Mouse (Mus musculus): ENCODE measurements at regions not wholly inside any gene's neighbourhood (a gene's known extent, or its start where the extent isn't known, plus 50 kb on each side); places are given as distances from the start of the nearest gene placed in this dataset.

GRCm38 (mm10) chr13:112005421-112005820 is 196.6 kb upstream of the Map3k1 start:
- H3K79me2 ChIP-seq (replicated peaks; ENCODE audit: control insufficient read depth, insufficient read depth, low read length): no peaks in the 10 kb centered on the region
- H3K4me1 ChIP-seq (ENCODE audit: control insufficient read depth, insufficient read depth, low read length): peaks cover 20% of the 10 kb centered on the region
- no peak for DNase-seq
- H3K9ac ChIP-seq (ENCODE audit: low read depth, low read length): no peak overlapping the region
- H3K4me3 ChIP-seq: no peak overlapping the region
- 85% methylated on average over 8 of the region's 8 CpGs for WGBS
- H3K27ac ChIP-seq: no peak overlapping the region
- H3K27me3 ChIP-seq (ENCODE audit: control insufficient read depth, insufficient read depth, low read length): no peaks in the 10 kb centered on the region
- TF ChIP-seq EP300 (IDR thresholded peaks at IDR 0.05; ENCODE audit: insufficient read depth, low read depth, low read length) (no peak), CTCF (IDR thresholded peaks at IDR 0.05) (no peak), POLR2A (IDR thresholded peaks at IDR 0.05; ENCODE audit: insufficient read depth, low read depth, low read length) (no peak)
- intact Hi-C loops (cut with DNase I): loop anchor here (2.0 kb wide), 1 partner anchor 75 kb away; no protein-coding TSS in a partner anchor
- no peaks in the 10 kb centered on the region; the same call in 1 of the 2 replicates for H3K36me3 ChIP-seq (ENCODE audit: control insufficient read depth, insufficient read depth, low read length)

GRCm38 (mm10) chr13:112008806-112009205 is 200.0 kb upstream of the Map3k1 start:
- Histone ChIP-seq H3K79me2 (replicated peaks; ENCODE audit: control insufficient read depth, insufficient read depth, low read length) (no peaks in the 10 kb centered on the region), H3K4me3 (no peak overlapping the region), H3K27ac (no peak overlapping the region), H3K9ac (ENCODE audit: low read depth, low read length) (no peak overlapping the region), H3K27me3 (ENCODE audit: control insufficient read depth, insufficient read depth, low read length) (no peaks in the 10 kb centered on the region), H3K36me3 (ENCODE audit: control insufficient read depth, insufficient read depth, low read length) (no peaks in the 10 kb centered on the region; the same call in 1 of the 2 replicates), H3K4me1 (ENCODE audit: control insufficient read depth, insufficient read depth, low read length) (peaks cover 2% of the 10 kb centered on the region)
- TF ChIP-seq EP300 (IDR thresholded peaks at IDR 0.05; ENCODE audit: insufficient read depth, low read depth, low read length) (no peak), POLR2A (IDR thresholded peaks at IDR 0.05; ENCODE audit: insufficient read depth, low read depth, low read length) (no peak), CTCF (IDR thresholded peaks at IDR 0.05) (no peak)
- no peak for DNase-seq
- intact Hi-C loops (cut with DNase I): no loop called here
- 86% methylated on average over 5 of the region's 5 CpGs for WGBS

- no peak overlapping the region for H3K4me3 ChIP-seq
- H3K4me1 ChIP-seq (ENCODE audit: control insufficient read depth, insufficient read depth, low read length): peaks cover 1% of the 10 kb centered on the region
- H3K27me3 ChIP-seq (ENCODE audit: control insufficient read depth, insufficient read depth, low read length): no peaks in the 10 kb centered on the region
- WGBS: 57% methylated on average over 3 of the region's 3 CpGs
- no peaks in the 10 kb centered on the region for H3K79me2 ChIP-seq (replicated peaks; ENCODE audit: control insufficient read depth, insufficient read depth, low read length)
- TF ChIP-seq POLR2A (IDR thresholded peaks at IDR 0.05; ENCODE audit: insufficient read depth, low read depth, low read length) (no peak), CTCF (IDR thresholded peaks at IDR 0.05) (peak; percentile 50), EP300 (IDR thresholded peaks at IDR 0.05; ENCODE audit: insufficient read depth, low read depth, low read length) (no peak)
- intact Hi-C loops (cut with DNase I): no loop called here
- DNase-seq: no peak
- H3K27ac ChIP-seq: no peak overlapping the region
- no peaks in the 10 kb centered on the region for H3K36me3 ChIP-seq (ENCODE audit: control insufficient read depth, insufficient read depth, low read length)
- H3K9ac ChIP-seq (ENCODE audit: low read depth, low read length): no peak overlapping the region
These were observed 200.5 kb upstream of the Map3k1 start for GRCm38 (mm10) chr13:112009288-112009687.

GRCm38 (mm10) chr13:112010464-112010863 is 201.7 kb upstream of the Map3k1 start:
- H3K4me1 ChIP-seq (ENCODE audit: control insufficient read depth, insufficient read depth, low read length): peaks cover 1% of the 10 kb centered on the region
- WGBS: 73% methylated on average over 8 of the region's 8 CpGs

GRCm38 (mm10) chr13:112012640-112013039 is 203.8 kb upstream of the Map3k1 start:
- H3K79me2 ChIP-seq (replicated peaks; ENCODE audit: control insufficient read depth, insufficient read depth, low read length): no peaks in the 10 kb centered on the region
- intact Hi-C loops (cut with DNase I): no loop called here
- DNase-seq: no peak
- H3K4me1 ChIP-seq (ENCODE audit: control insufficient read depth, insufficient read depth, low read length): no peaks in the 10 kb centered on the region; the same call in 1 of the 2 replicates
- WGBS: 71% methylated on average over 1 of the region's 1 CpGs
- no peak overlapping the region for H3K27ac ChIP-seq
- TF ChIP-seq CTCF (IDR thresholded peaks at IDR 0.05): no peak
- no peak for TF ChIP-seq EP300 (IDR thresholded peaks at IDR 0.05; ENCODE audit: insufficient read depth, low read depth, low read length)
- TF ChIP-seq POLR2A (IDR thresholded peaks at IDR 0.05; ENCODE audit: insufficient read depth, low read depth, low read length): no peak
- no peaks in the 10 kb centered on the region for H3K27me3 ChIP-seq (ENCODE audit: control insufficient read depth, insufficient read depth, low read length)
- no peak overlapping the region for H3K9ac ChIP-seq (ENCODE audit: low read depth, low read length)
- no peak overlapping the region for H3K4me3 ChIP-seq
- no peaks in the 10 kb centered on the region for H3K36me3 ChIP-seq (ENCODE audit: control insufficient read depth, insufficient read depth, low read length)

More at GRCm38 (mm10) chr13:112010464-112010863, 201.7 kb upstream of the Map3k1 start:
- no peak for DNase-seq
- no peak overlapping the region for H3K4me3 ChIP-seq
- no peaks in the 10 kb centered on the region for H3K27me3 ChIP-seq (ENCODE audit: control insufficient read depth, insufficient read depth, low read length)
- intact Hi-C loops (cut with DNase I): no loop called here
- no peaks in the 10 kb centered on the region for H3K79me2 ChIP-seq (replicated peaks; ENCODE audit: control insufficient read depth, insufficient read depth, low read length)
- H3K36me3 ChIP-seq (ENCODE audit: control insufficient read depth, insufficient read depth, low read length): no peaks in the 10 kb centered on the region
- TF ChIP-seq CTCF (IDR thresholded peaks at IDR 0.05) (no peak), POLR2A (IDR thresholded peaks at IDR 0.05; ENCODE audit: insufficient read depth, low read depth, low read length) (no peak), EP300 (IDR thresholded peaks at IDR 0.05; ENCODE audit: insufficient read depth, low read depth, low read length) (no peak)
- 0 out of 2 replicates have a peak overlapping the region, but pooled peaks have one; percentile 23 for H3K27ac ChIP-seq
- H3K9ac ChIP-seq (ENCODE audit: low read depth, low read length): no peak overlapping the region

GRCm38 (mm10) chr13:112015083-112015482 is 206.3 kb upstream of the Map3k1 start:
- Histone ChIP-seq H3K4me1 (ENCODE audit: control insufficient read depth, insufficient read depth, low read length) (no peaks in the 10 kb centered on the region; the same call in 1 of the 2 replicates), H3K9ac (ENCODE audit: low read depth, low read length) (no peak overlapping the region), H3K36me3 (ENCODE audit: control insufficient read depth, insufficient read depth, low read length) (no peaks in the 10 kb centered on the region), H3K4me3 (no peak overlapping the region), H3K79me2 (replicated peaks; ENCODE audit: control insufficient read depth, insufficient read depth, low read length) (no peaks in the 10 kb centered on the region), H3K27me3 (ENCODE audit: control insufficient read depth, insufficient read depth, low read length) (no peaks in the 10 kb centered on the region), H3K27ac (no peak overlapping the region)
- TF ChIP-seq POLR2A (IDR thresholded peaks at IDR 0.05; ENCODE audit: insufficient read depth, low read depth, low read length) (no peak), CTCF (IDR thresholded peaks at IDR 0.05) (no peak), EP300 (IDR thresholded peaks at IDR 0.05; ENCODE audit: insufficient read depth, low read depth, low read length) (no peak)
- WGBS: 90% methylated on average over 3 of the region's 3 CpGs
- intact Hi-C loops (cut with DNase I): no loop called here
- no peak for DNase-seq

Measured in heart, adult 2 months (tissue).